Mouse (Mus musculus) liver, postnatal 0 days (tissue): ENCODE results near the gene Hist1h2bh. TPM values are rescaled to one million over a fixed set of nuclear protein-coding genes. Genes with fewer than 3 reads are reported as not detected.
A peak's percentile ranks its signal among the peaks of the same experiment; 100 is the strongest.

Source experiments
- ATAC-seq: fragments of 200-750 bp; cut with Nextera tagmentation; 2 replicates; pipeline ENCODE4 v1.8.0; 2017; ENCODE audit warnings: mild to moderate bottlenecking, moderate library complexity
- DNase-seq: peaks from one replicate; pipeline ENCODE4 v3.0.0-alpha.2; 2016
- H3K27ac ChIP-seq: fragments of 300-500 bp; sonication (generic); 2 replicates; pipeline ENCODE4 v1.5.1; 2014; ENCODE audit warnings: antibody characterized with exemption, moderate library complexity, mild to moderate bottlenecking, low read depth
- H3K27me3 ChIP-seq: fragments of 300-500 bp; sonication (generic); 2 replicates; pipeline ENCODE4 v1.6.1; 2014; ENCODE audit warnings: low read length, control low read depth, mixed read lengths; ENCODE audit not compliant: insufficient read depth
- H3K36me3 ChIP-seq: fragments of 300-500 bp; sonication (generic); replicated peaks from 2 replicates; pipeline ENCODE4 v1.6.1; 2014; ENCODE audit warnings: mild to moderate bottlenecking, control low read depth, low read length, moderate library complexity, mixed read lengths; ENCODE audit not compliant: insufficient read depth
- H3K4me1 ChIP-seq: fragments of 300-500 bp; sonication (generic); 2 replicates; pipeline ENCODE4 v1.6.1; 2014; ENCODE audit warnings: antibody characterized with exemption, mild to moderate bottlenecking, control low read depth; ENCODE audit not compliant: insufficient read depth
- H3K4me2 ChIP-seq: fragments of 300-500 bp; sonication (generic); 2 replicates; pipeline ENCODE4 v1.6.1; 2014; ENCODE audit warnings: low read depth, mild to moderate bottlenecking, low read length, moderate library complexity, mixed read lengths
- H3K4me3 ChIP-seq: fragments of 300-500 bp; sonication (generic); 2 replicates; pipeline ENCODE4 v1.5.1; 2014; ENCODE audit warnings: low read depth, low read length
- H3K9ac ChIP-seq: fragments of 300-500 bp; sonication (generic); replicated peaks from 2 replicates; pipeline ENCODE4 v1.6.1; 2014; ENCODE audit warnings: mild to moderate bottlenecking, moderate library complexity
- H3K9me3 ChIP-seq: fragments of 300-500 bp; sonication (generic); 2 replicates; pipeline ENCODE4 v1.6.1; 2016; ENCODE audit warnings: mild to moderate bottlenecking, control low read depth, low read length, mixed read lengths
- CTCF ChIP-seq: sonication (generic); IDR thresholded peaks from 2 replicates; pipeline ENCODE4 v1.5.1; 2016; ENCODE audit warnings: antibody characterized with exemption, low read depth
- EP300 ChIP-seq: IDR thresholded peaks from 2 replicates; pipeline ENCODE4 v1.6.1; 2016; ENCODE audit warnings: antibody characterized with exemption, low read depth, mild to moderate bottlenecking
- WGBS: fragments of 180-500 bp; shearing (Covaris S2); extraction: QIAGEN DNeasy Blood & Tissue Kit; methylation state at CpG from one replicate; pipeline ENCODE4 v1.1.7; 2014; ENCODE audit not compliant: insufficient replicate concordance; 5-methylcytosine and 5-hydroxymethylcytosine counted together
- microRNA-seq: library from miRNA; unstranded; fragments of <30 nt; microRNA quantifications from one replicate; pipeline ENCODE4, GENCODE M21; 2016
- polyA plus RNA-seq: library from polyadenylated mRNA; unstranded; fragments of >200 nt; fragmentation: Nextera tagmentation; extraction: Ambion mirVana; gene quantifications from 2 replicates; pipeline ENCODE4 v1.2.1, GENCODE M21; 2015

Gene Hist1h2bh
- polyA plus RNA-seq, 1 experiment from 2014 or later = 0.58 TPM

DNA sequence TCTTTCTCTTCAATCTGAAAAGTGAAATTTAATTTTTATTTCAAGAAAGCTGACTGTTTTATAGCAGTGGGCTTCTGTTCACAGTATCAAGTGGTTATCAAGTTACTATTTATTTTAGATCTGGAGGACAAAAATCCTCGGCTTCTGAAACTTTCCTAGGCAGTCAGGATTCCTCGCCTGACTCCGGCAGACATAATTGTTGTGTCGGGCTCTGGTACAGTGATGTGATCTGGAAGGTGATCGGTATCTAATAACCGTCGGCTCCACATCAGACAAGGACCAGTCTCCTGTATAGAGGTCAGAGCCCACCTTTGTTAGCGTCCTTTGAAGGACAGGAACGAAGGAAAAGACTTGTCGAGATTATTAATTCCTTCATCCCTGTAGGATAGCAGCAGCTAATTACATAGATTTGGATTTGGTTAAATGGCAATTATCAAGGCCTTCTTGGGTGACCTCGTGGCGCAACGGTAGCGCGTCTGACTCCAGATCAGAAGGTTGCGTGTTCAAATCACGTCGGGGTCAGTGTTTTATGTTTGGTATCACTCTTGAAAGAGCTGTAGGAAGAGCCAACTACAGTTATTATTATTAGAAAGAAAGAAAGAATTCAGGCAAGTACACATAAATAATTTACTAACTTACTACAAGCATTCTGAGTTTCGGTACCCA is 45.4 kb downstream of the Hist1h2bh start:
- Histone ChIP-seq H3K9me3 (no peaks in the 10 kb centered on the region), H3K4me2 (peak overlapping the region; percentile 62), H3K27ac (no peak overlapping the region), H3K4me3 (peak overlapping the region; percentile 21; the same call in 1 of the 2 replicates), H3K27me3 (no peaks in the 10 kb centered on the region), H3K9ac (no peak overlapping the region), H3K4me1 (peaks cover 9% of the 10 kb centered on the region), H3K36me3 (no peaks in the 10 kb centered on the region)
- DNase-seq (peak; percentile 57), ATAC-seq (peak; percentile 24; the same call in 1 of the 2 replicates)
- TF ChIP-seq CTCF (no peak), EP300 (no peak)
- WGBS = 15% methylated on average over 19 of the region's 19 CpGs

DNA sequence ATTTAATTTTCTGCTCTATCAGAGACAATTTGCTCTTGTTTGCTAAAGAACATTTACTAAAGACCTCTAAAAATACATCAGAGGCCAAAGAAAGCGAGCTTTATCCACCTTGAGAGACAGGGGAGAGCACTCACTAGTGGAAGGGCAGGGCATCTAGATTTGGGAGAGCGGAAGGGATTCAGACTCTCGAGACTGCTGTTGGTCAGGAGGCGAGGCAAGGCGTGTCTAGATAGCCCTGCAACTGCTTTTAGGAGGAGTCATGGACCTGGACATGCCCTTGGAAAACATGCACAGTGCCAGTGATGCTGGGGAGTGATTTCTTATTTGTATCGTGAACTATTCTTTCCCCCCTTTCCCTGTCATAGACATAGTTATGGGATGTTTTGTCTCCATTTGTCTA is 47.7 kb downstream of the Hist1h2bh start:
- no peak overlapping the region for H3K9ac ChIP-seq
- H3K36me3 ChIP-seq = no peaks in the 10 kb centered on the region
- peaks cover 14% of the 10 kb centered on the region for H3K4me1 ChIP-seq
- no peak overlapping the region for H3K4me3 ChIP-seq
- ATAC-seq = no peak
- no peak overlapping the region for H3K4me2 ChIP-seq
- no peak overlapping the region for H3K27ac ChIP-seq
- H3K27me3 ChIP-seq = no peaks in the 10 kb centered on the region
- DNase-seq = no peak
- 77% methylated on average over 6 of the region's 6 CpGs for WGBS
- no peaks in the 10 kb centered on the region for H3K9me3 ChIP-seq
- no peak for TF ChIP-seq EP300

DNA sequence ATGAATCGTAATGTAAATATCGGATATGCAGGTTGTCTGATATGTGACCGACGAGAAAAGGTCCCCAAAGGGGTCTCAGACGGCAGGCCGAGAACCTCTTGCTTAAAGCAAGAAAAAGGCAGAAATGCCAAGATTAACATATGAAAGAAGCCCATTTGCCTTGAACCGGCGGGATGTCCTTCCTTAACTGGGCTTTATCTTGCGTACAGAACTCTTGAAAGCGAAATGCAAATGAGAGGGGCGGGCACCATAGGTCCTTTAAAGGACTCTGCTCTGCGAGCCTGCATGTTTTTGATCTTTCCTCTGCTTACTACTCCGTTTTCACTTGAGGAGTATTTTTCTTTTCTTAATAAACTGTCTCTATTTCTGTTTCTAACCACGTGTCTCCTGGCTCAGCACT is 51.2 kb downstream of the Hist1h2bh start:
- no peak for DNase-seq
- H3K4me1 ChIP-seq = peaks cover 10% of the 10 kb centered on the region
- TF ChIP-seq CTCF (no peak), EP300 (no peak)
- ATAC-seq = no peak
- H3K4me3 ChIP-seq = peak overlapping the region; percentile 24
- WGBS = 15% methylated on average over 14 of the region's 14 CpGs
- H3K27me3 ChIP-seq = 0 out of 2 replicates have a peak, but pooled peaks cover 5% of the 10 kb centered on the region
- H3K4me2 ChIP-seq = peak overlapping the region; percentile 69
- H3K9ac ChIP-seq = peak overlapping the region; percentile 55; the same call in 1 of the 2 replicates
- H3K36me3 ChIP-seq = no peaks in the 10 kb centered on the region
- H3K9me3 ChIP-seq = no peaks in the 10 kb centered on the region
- H3K27ac ChIP-seq = no peak overlapping the region

Small RNA genes within 50 kb of the gene (microRNA-seq; reads per million reads assigned to microRNA genes)
- gene Gm44297 = not detected
- gene Gm44359 = not detected
- gene Gm44394 = not detected
- 2.4 reads per million for gene n-TStga1

Other genes with a start within 250 kb of the Hist1h2bh start
- 7.4 and 9.5 TPM in 2 replicates for gene Zfp322a, start 174.2 kb downstream of the Hist1h2bh start, polyA plus RNA-seq
- gene Abt1, start 119.5 kb downstream of the Hist1h2bh start, polyA plus RNA-seq = 4.3 and 4.8 TPM in 2 replicates
- 0.92 and 0.96 TPM in 2 replicates for gene Btn1a1, start 77.5 kb downstream of the Hist1h2bh start, polyA plus RNA-seq
- gene Btn2a2, start 54.5 kb downstream of the Hist1h2bh start, polyA plus RNA-seq = not detected in 2 replicates
- gene Hist1h4h, start 12.3 kb downstream of the Hist1h2bh start, polyA plus RNA-seq = 7.2 and 7.5 TPM in 2 replicates
- 9.7 and 9.8 TPM in 2 replicates for gene Hist1h2af, start 9.5 kb downstream of the Hist1h2bh start, polyA plus RNA-seq
- gene Hist1h3g, start 8.0 kb downstream of the Hist1h2bh start, polyA plus RNA-seq = 3.7 and 6.3 TPM in 2 replicates
- 1.3 and 1.5 TPM in 2 replicates for gene Hist1h3f, start 660 bp upstream of the Hist1h2bh start, polyA plus RNA-seq
- gene Hist1h4f, start 8.3 kb upstream of the Hist1h2bh start, polyA plus RNA-seq = 1.1 and 1.2 TPM in 2 replicates
- gene Hist1h1d, start 9.9 kb upstream of the Hist1h2bh start, polyA plus RNA-seq = 0.43 and 0.51 TPM in 2 replicates
- gene Hist1h3e, start 19.0 kb upstream of the Hist1h2bh start, polyA plus RNA-seq = 3.6 and 4.6 TPM in 2 replicates
- gene Hist1h2ae, start 27.8 kb upstream of the Hist1h2bh start, polyA plus RNA-seq = 62.4 and 66.0 TPM in 2 replicates
- 6.1 and 7.8 TPM in 2 replicates for gene Hist1h2bg, start 28.0 kb upstream of the Hist1h2bh start, polyA plus RNA-seq
- 2.9 and 5.8 TPM in 2 replicates for gene Hist1h2bf, start 30.8 kb upstream of the Hist1h2bh start, polyA plus RNA-seq
- gene Hist1h2ad, start 31.0 kb upstream of the Hist1h2bh start, polyA plus RNA-seq = 2.0 and 2.6 TPM in 2 replicates
- gene Hist1h3d, start 32.4 kb upstream of the Hist1h2bh start, polyA plus RNA-seq = 4.7 and 5.8 TPM in 2 replicates
- gene Hist1h4d, start 38.2 kb upstream of the Hist1h2bh start, polyA plus RNA-seq = 89.1 and 94.3 TPM in 2 replicates
- 0.49 and 0.51 TPM in 2 replicates for gene Hist1h2be, start 77.7 kb upstream of the Hist1h2bh start, polyA plus RNA-seq
- 13.3 and 16.0 TPM in 2 replicates for gene Hist1h1e, start 79.2 kb upstream of the Hist1h2bh start, polyA plus RNA-seq
- gene Hist1h2ac, start 140.6 kb upstream of the Hist1h2bh start, polyA plus RNA-seq = 0.86 and 0.88 TPM in 2 replicates
- gene Hist1h2bc, start 140.8 kb upstream of the Hist1h2bh start, polyA plus RNA-seq = 168 and 180 TPM in 2 replicates
- not detected in 2 replicates for gene Hist1h1t, start 152.4 kb upstream of the Hist1h2bh start, polyA plus RNA-seq
- 6.2 and 6.5 TPM in 2 replicates for gene Hist1h4c, start 155.1 kb upstream of the Hist1h2bh start, polyA plus RNA-seq
- gene Hfe, start 167.5 kb upstream of the Hist1h2bh start, polyA plus RNA-seq = 24.0 and 25.1 TPM in 2 replicates
- gene Hist1h1c, start 195.4 kb upstream of the Hist1h2bh start, polyA plus RNA-seq = 69.6 and 74.1 TPM in 2 replicates
- 2.8 and 3.5 TPM in 2 replicates for gene Hist1h3c, start 202.2 kb upstream of the Hist1h2bh start, polyA plus RNA-seq
- 1.6 and 2.7 TPM in 2 replicates for gene Hist1h2bb, start 203.3 kb upstream of the Hist1h2bh start, polyA plus RNA-seq
- 46.5 and 47.4 TPM in 2 replicates for gene Hist1h2ab, start 207.7 kb upstream of the Hist1h2bh start, polyA plus RNA-seq
- gene Hist1h3b, start 208.9 kb upstream of the Hist1h2bh start, polyA plus RNA-seq = 10.2 and 16.0 TPM in 2 replicates
- gene Hist1h4b, start 213.6 kb upstream of the Hist1h2bh start, polyA plus RNA-seq = 2.5 and 3.2 TPM in 2 replicates
- gene Hist1h4a, start 217.8 kb upstream of the Hist1h2bh start, polyA plus RNA-seq = 0.40 and 0.49 TPM in 2 replicates
- gene Hist1h3a, start 219.0 kb upstream of the Hist1h2bh start, polyA plus RNA-seq = 6.1 and 7.5 TPM in 2 replicates
- gene Hist1h1a, start 220.3 kb upstream of the Hist1h2bh start, polyA plus RNA-seq = 2.8 and 4.6 TPM in 2 replicates
- not detected in 2 replicates for gene Trim38, start 226.5 kb upstream of the Hist1h2bh start, polyA plus RNA-seq